Mouse (Mus musculus) adrenal gland, postnatal 4 days (tissue): Measurements from ENCODE around the gene Mettl17. TPM values are rescaled to one million over a fixed set of nuclear protein-coding genes. Genes with fewer than 3 reads are reported as not detected.
"Not testable (repeated sequence)": the region's sequence is repeated elsewhere in the genome, so short reads cannot be mapped to it uniquely, and the experiment has no call there.

ENCODE experiments used
- DNase-seq, 2 experiments: peaks; one replicate each; pipeline ENCODE4 v3.0.0; 2021 to 2022; ENCODE audit warnings: low spot score in 2 of 2, mixed read lengths in 2 of 2
- microRNA-seq: library from miRNA; unstranded; fragments of <30 nt; microRNA quantifications from one replicate; pipeline ENCODE4 v1.2.0, GENCODE M21; 2021
- total RNA-seq, 2 experiments: library from RNA; stranded (reverse); gene quantifications; 2 replicates each; pipeline ENCODE4 v1.2.3; 2021

Mettl17 gene
- total RNA-seq, 2 experiments from 2014 or later = 37.5 to 44.2 TPM

- DNase-seq = not testable (repeated sequence)
These were observed 42.3 kb downstream of the Mettl17 start for GRCm38 (mm10) chr14:51926930-51927329.

- no peak for DNase-seq
These were observed 44.8 kb downstream of the Mettl17 start for GRCm38 (mm10) chr14:51929309-51929943.

GRCm38 (mm10) chr14:51929968-51930367, 45.3 kb downstream of the Mettl17 start:
- no peak for DNase-seq

GRCm38 (mm10) chr14:51930824-51931223, 46.2 kb downstream of the Mettl17 start:
- peak in 1 of 2 experiments; percentile 46 for DNase-seq

- no peak for DNase-seq
These were observed 47.7 kb downstream of the Mettl17 start for GRCm38 (mm10) chr14:51932092-51933020.

- no peak for DNase-seq
These were observed 54.4 kb downstream of the Mettl17 start for GRCm38 (mm10) chr14:51939005-51939404.

GRCm38 (mm10) chr14:51940944-51941560, 56.4 kb downstream of the Mettl17 start:
- no peak for DNase-seq

- no peak for DNase-seq
These were observed 56.9 kb downstream of the Mettl17 start for GRCm38 (mm10) chr14:51941577-51941976.

GRCm38 (mm10) chr14:51942236-51942635, 57.6 kb downstream of the Mettl17 start:
- no peak for DNase-seq

Small RNA genes within 50 kb of the gene (microRNA-seq; reads per million reads assigned to microRNA genes)
- gene Gm27375 = not detected

Other genes with a start within 250 kb of the Mettl17 start
- gene Gm4181, start 249.2 kb upstream of the Mettl17 start, total RNA-seq = not detected
- gene Gm17079, start 189.4 kb upstream of the Mettl17 start, total RNA-seq = not detected
- not detected for gene Gm5800, start 167.7 kb upstream of the Mettl17 start, total RNA-seq
- gene Ang4, start 111.3 kb upstream of the Mettl17 start, total RNA-seq = not detected
- not detected for gene AY358078, start 84.8 kb upstream of the Mettl17 start, total RNA-seq
- gene Ear6, start 31.1 kb upstream of the Mettl17 start, total RNA-seq = under 1 TPM in 1 of 2 experiments, not detected in 1; 0.73 TPM
- under 1 TPM; 0.82 to 0.95 TPM for gene Slc39a2, start 8.0 kb downstream of the Mettl17 start, total RNA-seq
- gene Ndrg2, start 29.3 kb downstream of the Mettl17 start, total RNA-seq = 100 to 1,000 TPM; 155 to 181 TPM
- not detected for gene Tppp2, start 33.6 kb downstream of the Mettl17 start, total RNA-seq
- gene Rnase13, start 37.9 kb downstream of the Mettl17 start, total RNA-seq = not detected
- gene Arhgef40, start 99.9 kb downstream of the Mettl17 start, total RNA-seq = 100 to 1,000 TPM; 102 to 110 TPM
- gene Tmem253, start 130.8 kb downstream of the Mettl17 start, total RNA-seq = 1 to 10 TPM; 1.6 to 3.6 TPM
- gene Zfp219, start 135.9 kb downstream of the Mettl17 start, total RNA-seq = 10 to 100 TPM; 84.4 to 84.6 TPM
- not detected for gene Olfr221, start 157.6 kb downstream of the Mettl17 start, total RNA-seq
- 100 to 1,000 TPM; 247 to 267 TPM for gene Hnrnpc, start 219.2 kb downstream of the Mettl17 start, total RNA-seq
- 1 to 10 TPM in 1 of 2 experiments, under 1 TPM in 1; 0.37 to 1.6 TPM for gene Rpgrip1, start 225.9 kb downstream of the Mettl17 start, total RNA-seq